Mouse (Mus musculus): ENCODE measurements around the gene Ddx27. TPM values are rescaled to one million over a fixed set of nuclear protein-coding genes. Genes with fewer than 3 reads are reported as not detected.
A peak's percentile ranks its signal among the peaks of the same experiment; 100 is the strongest.

Ddx27 gene
- polyA plus RNA-seq, 1 experiment from 2014 or later, result 78.8 TPM

GRCm38 (mm10) chr2:167058201-167058600 lies 43.2 kb downstream of the Ddx27 start:
- Histone ChIP-seq H3K9ac (0 out of 2 replicates have a peak overlapping the region, but pooled peaks have one; percentile 3), H3K9me3 (replicated peaks) (no peaks in the 10 kb centered on the region), H3K4me1 (peaks cover 67% of the 10 kb centered on the region), H3K4me2 (no peak overlapping the region), H3K27ac (no peak overlapping the region), H3K27me3 (replicated peaks) (no peaks in the 10 kb centered on the region), H3K4me3 (no peak overlapping the region), H3K36me3 (peaks cover 66% of the 10 kb centered on the region)
- ATAC-seq, result no peak
- 55% methylated on average over 3 of the region's 3 CpGs for WGBS (ENCODE audit: insufficient replicate concordance)

- Histone ChIP-seq H3K4me3 (no peak overlapping the region), H3K27ac (no peak overlapping the region), H3K9me3 (replicated peaks) (no peaks in the 10 kb centered on the region), H3K27me3 (replicated peaks) (no peaks in the 10 kb centered on the region), H3K4me2 (no peak overlapping the region), H3K9ac (0 out of 2 replicates have a peak overlapping the region, but pooled peaks have one; percentile 3), H3K4me1 (peaks cover 60% of the 10 kb centered on the region), H3K36me3 (peaks cover 65% of the 10 kb centered on the region)
- 80% methylated on average over 3 of the region's 3 CpGs for WGBS (ENCODE audit: insufficient replicate concordance)
- no peak for ATAC-seq
Measured at GRCm38 (mm10) chr2:167058814-167059387, 43.9 kb downstream of the Ddx27 start.

- no peaks in the 10 kb centered on the region for H3K27me3 ChIP-seq (replicated peaks)
- no peaks in the 10 kb centered on the region for H3K9me3 ChIP-seq (replicated peaks)
- no peak for ATAC-seq
- peak overlapping the region; percentile 52; the same call in 1 of the 2 replicates for H3K27ac ChIP-seq
- peak overlapping the region; percentile 89 for H3K4me2 ChIP-seq
- H3K4me3 ChIP-seq, result peak overlapping the region; percentile 84
- H3K36me3 ChIP-seq, result peaks cover 64% of the 10 kb centered on the region
- H3K4me1 ChIP-seq, result peaks cover 56% of the 10 kb centered on the region
- peak overlapping the region; percentile 94 for H3K9ac ChIP-seq
- 76% methylated on average over 8 of the region's 8 CpGs for WGBS (ENCODE audit: insufficient replicate concordance)
Measured at GRCm38 (mm10) chr2:167059536-167059935, 44.5 kb downstream of the Ddx27 start.

DNA sequence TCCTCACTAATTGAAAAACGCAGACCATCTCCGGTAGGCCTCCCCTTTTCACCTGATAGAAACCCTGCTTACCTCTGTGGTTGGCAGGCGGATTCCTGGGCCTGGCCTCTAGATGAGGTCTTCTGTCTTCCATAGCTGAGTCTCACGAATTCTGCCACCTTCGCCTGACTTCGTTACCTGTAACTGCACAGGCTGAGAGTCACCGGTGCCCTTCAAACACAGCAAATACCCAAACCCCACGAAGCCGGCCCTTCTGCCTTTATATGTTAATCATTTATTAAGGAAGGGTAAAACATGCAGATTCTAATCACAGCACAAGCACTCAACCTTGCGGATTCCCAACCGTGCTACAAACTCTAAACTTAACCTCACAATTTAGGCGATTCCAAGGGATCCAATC lies 45.0 kb downstream of the Ddx27 start:
- Histone ChIP-seq H3K36me3 (peaks cover 64% of the 10 kb centered on the region), H3K27ac (peak overlapping the region; percentile 67; the same call in 1 of the 2 replicates), H3K4me2 (peak overlapping the region; percentile 89), H3K4me1 (peaks cover 56% of the 10 kb centered on the region), H3K4me3 (peak overlapping the region; percentile 84), H3K27me3 (replicated peaks) (no peaks in the 10 kb centered on the region), H3K9ac (peak overlapping the region; percentile 94), H3K9me3 (replicated peaks) (no peaks in the 10 kb centered on the region)
- ATAC-seq, result no peak
- 78% methylated on average over 12 of the region's 12 CpGs for WGBS (ENCODE audit: insufficient replicate concordance)

GRCm38 (mm10) chr2:167060360-167060759 lies 45.4 kb downstream of the Ddx27 start:
- no peak for ATAC-seq
- H3K27me3 ChIP-seq (replicated peaks), result no peaks in the 10 kb centered on the region
- H3K4me1 ChIP-seq, result peaks cover 56% of the 10 kb centered on the region
- no peaks in the 10 kb centered on the region for H3K9me3 ChIP-seq (replicated peaks)
- H3K27ac ChIP-seq, result peak overlapping the region; percentile 67
- WGBS (ENCODE audit: insufficient replicate concordance), result 67% methylated on average over 3 of the region's 3 CpGs
- H3K4me3 ChIP-seq, result peak overlapping the region; percentile 84
- peak overlapping the region; percentile 94 for H3K9ac ChIP-seq
- H3K4me2 ChIP-seq, result peak overlapping the region; percentile 89
- peaks cover 64% of the 10 kb centered on the region for H3K36me3 ChIP-seq

- Histone ChIP-seq H3K4me1 (peaks cover 57% of the 10 kb centered on the region), H3K4me2 (peak overlapping the region; percentile 89), H3K27me3 (replicated peaks) (no peaks in the 10 kb centered on the region), H3K9ac (peak overlapping the region; percentile 94), H3K36me3 (peaks cover 64% of the 10 kb centered on the region), H3K4me3 (peak overlapping the region; percentile 84), H3K27ac (peak overlapping the region; percentile 67), H3K9me3 (replicated peaks) (no peaks in the 10 kb centered on the region)
- no peak for ATAC-seq
Measured at GRCm38 (mm10) chr2:167060761-167061160, 45.8 kb downstream of the Ddx27 start.

- no peak for ATAC-seq
- peaks cover 64% of the 10 kb centered on the region for H3K36me3 ChIP-seq
- H3K9me3 ChIP-seq (replicated peaks), result no peaks in the 10 kb centered on the region
- H3K27me3 ChIP-seq (replicated peaks), result no peaks in the 10 kb centered on the region
- H3K27ac ChIP-seq, result peak overlapping the region; percentile 95
- H3K9ac ChIP-seq, result peak overlapping the region; percentile 94
- H3K4me1 ChIP-seq, result peaks cover 54% of the 10 kb centered on the region
- H3K4me2 ChIP-seq, result peak overlapping the region; percentile 89
- H3K4me3 ChIP-seq, result peak overlapping the region; percentile 84
- 10% methylated on average over 11 of the region's 11 CpGs for WGBS (ENCODE audit: insufficient replicate concordance)
Measured at GRCm38 (mm10) chr2:167061381-167062034, 46.5 kb downstream of the Ddx27 start.

- H3K27me3 ChIP-seq (replicated peaks), result no peaks in the 10 kb centered on the region
- H3K36me3 ChIP-seq, result peaks cover 57% of the 10 kb centered on the region
- ATAC-seq, result peak; percentile 90
- H3K4me1 ChIP-seq, result peaks cover 62% of the 10 kb centered on the region
- H3K9ac ChIP-seq, result peak overlapping the region; percentile 94
- WGBS (ENCODE audit: insufficient replicate concordance), result under 1% methylated on average over 45 of the region's 60 CpGs
- H3K27ac ChIP-seq, result peak overlapping the region; percentile 95
- peak overlapping the region; percentile 84 for H3K4me3 ChIP-seq
- peak overlapping the region; percentile 89 for H3K4me2 ChIP-seq
- H3K9me3 ChIP-seq (replicated peaks), result no peaks in the 10 kb centered on the region
Measured at GRCm38 (mm10) chr2:167062497-167062911, 47.5 kb downstream of the Ddx27 start.

DNA sequence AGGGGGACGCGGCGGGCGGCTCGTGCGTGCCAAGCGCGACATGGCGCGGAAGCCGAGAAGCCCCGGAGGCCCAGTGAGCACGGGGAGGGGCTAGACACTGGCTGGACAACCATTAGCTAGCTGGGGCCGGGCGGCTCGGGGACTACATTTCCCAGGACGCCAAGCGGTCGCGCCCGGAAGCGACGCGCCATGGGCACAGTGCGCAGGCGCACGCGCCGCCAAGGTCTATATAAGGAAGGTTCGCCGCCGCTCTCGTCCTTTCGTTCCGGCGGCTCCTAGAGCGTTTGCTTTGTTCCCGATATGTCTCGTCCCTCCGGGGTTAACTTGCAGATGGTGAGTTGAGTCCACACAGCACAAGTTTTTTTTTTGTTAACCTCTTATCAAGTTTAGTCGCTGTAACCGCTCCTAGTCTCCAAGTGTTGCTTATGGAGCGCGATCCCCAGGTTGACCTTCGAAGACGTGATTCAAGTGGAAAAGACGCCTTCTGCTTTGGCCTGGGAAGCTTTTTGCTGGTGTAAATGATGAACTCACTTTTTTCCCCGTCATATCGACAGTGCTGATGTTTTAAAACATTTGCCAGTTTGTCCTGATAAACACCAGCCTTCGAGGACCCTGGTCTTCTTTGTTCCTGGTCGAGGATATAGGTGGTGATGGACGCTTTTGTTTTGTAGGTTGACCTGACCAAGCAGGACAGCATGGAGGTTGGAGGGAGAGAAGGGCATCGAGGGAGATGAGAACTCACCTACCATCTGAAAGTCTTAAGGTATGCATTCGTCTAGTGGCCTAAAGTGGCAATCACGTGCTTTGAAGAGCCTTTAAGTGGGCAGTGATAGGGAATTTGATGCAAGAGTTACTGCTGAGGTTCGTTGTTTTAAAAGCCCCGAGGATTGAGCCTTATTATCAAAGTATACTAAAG lies 48.2 kb downstream of the Ddx27 start, which contains the start of gene Znfx1:
Znfx1 (minus strand) TSS at position 51 of the 916 bp plus-strand sequence.
- peak; percentile 85 for ATAC-seq
- Histone ChIP-seq H3K27me3 (replicated peaks) (no peaks in the 10 kb centered on the region), H3K4me1 (peaks cover 64% of the 10 kb centered on the region)

DNA sequence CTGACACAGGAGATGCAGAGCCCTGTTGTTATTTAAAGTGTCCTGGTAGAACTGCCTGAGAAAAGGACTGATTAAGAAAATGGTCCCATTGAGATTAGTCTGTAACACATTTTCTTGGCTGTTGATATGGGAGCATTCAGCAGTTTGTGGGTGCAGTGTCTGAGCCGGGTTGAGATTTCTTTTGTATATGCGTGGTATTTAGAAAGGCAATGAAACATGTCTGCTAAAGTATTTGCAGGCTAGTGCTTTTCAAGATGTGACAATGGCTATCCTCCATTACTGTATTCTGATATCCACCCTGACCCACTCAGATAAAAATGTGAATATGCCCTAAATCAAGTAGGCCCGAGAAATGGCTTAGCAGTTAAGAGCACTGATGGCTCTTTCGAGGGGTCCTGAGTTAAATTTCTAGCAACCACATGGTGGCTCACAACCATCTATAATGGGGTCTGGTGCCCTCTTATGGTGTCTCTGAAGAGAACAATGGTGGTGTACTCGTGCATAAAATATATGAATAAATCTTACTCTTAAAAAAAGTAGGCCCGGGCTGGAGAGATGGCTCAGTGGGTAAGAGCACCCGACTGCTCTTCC lies 49.0 kb downstream of the Ddx27 start:
- Histone ChIP-seq H3K36me3 (peaks cover 42% of the 10 kb centered on the region), H3K27ac (peak overlapping the region; percentile 95), H3K4me1 (peaks cover 57% of the 10 kb centered on the region), H3K9me3 (replicated peaks) (no peaks in the 10 kb centered on the region), H3K27me3 (replicated peaks) (no peaks in the 10 kb centered on the region), H3K9ac (peak overlapping the region; percentile 94), H3K4me2 (peak overlapping the region; percentile 89), H3K4me3 (peak overlapping the region; percentile 84)
- under 1% methylated on average over 7 of the region's 7 CpGs for WGBS (ENCODE audit: insufficient replicate concordance)
- ATAC-seq, result no peak

More for the DNA sequence above, 48.2 kb downstream of the Ddx27 start, which contains the start of gene Znfx1:
- H3K4me2 ChIP-seq, result peak within 1 kb of the TSS; percentile 89
- H3K9ac ChIP-seq, result peak within 1 kb of the TSS; percentile 94
- peak within 1 kb of the TSS; percentile 95 for H3K27ac ChIP-seq
- H3K36me3 ChIP-seq, result peaks cover 50% of the 10 kb centered on the region
- peak within 1 kb of the TSS; percentile 84 for H3K4me3 ChIP-seq
- under 1% methylated on average over 57 of the region's 57 CpGs for WGBS (ENCODE audit: insufficient replicate concordance)
- no peaks in the 10 kb centered on the region for H3K9me3 ChIP-seq (replicated peaks)

DNA sequence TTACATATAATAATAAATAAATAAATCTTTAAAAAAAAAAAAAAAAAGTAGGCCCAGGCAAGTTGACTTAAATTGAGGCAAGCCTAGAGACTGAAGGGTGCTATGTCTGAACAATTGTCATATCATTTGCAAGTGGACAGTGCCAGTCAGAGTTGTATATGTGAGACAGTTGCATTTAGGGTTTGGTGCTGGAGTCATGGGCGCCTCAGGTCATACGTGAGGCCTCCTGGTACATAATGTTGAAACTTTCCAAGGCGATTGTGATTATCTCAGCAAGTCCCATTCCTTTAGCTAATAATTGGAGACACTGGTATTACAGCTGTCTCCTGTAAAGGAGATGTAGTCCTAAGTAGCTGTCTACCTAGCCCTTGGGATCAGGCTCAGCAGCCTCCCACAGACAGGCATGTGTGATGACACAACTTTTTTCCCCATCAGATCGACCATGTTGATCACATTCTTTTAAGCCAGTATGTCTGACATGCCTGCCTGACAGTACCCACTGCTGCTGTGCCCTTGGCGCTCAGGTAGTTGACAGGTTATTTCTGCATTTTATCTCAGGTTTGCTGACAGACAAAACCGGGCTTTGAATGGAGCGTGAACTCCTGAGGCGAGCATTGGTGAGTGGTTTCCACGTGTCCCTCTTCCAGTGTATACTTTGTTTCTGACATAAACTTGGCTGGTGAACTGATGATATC lies 49.8 kb downstream of the Ddx27 start:
- 8% methylated on average over 9 of the region's 9 CpGs for whole genome bisulfite sequencing (ENCODE audit: insufficient replicate concordance)
- Histone ChIP-seq H3K4me2 (peak overlapping the region; percentile 89), H3K9me3 (replicated peaks) (no peaks in the 10 kb centered on the region), H3K4me3 (peak overlapping the region; percentile 84), H3K9ac (peak overlapping the region; percentile 94), H3K4me1 (peaks cover 52% of the 10 kb centered on the region), H3K27me3 (replicated peaks) (no peaks in the 10 kb centered on the region), H3K36me3 (peaks cover 36% of the 10 kb centered on the region), H3K27ac (peak overlapping the region; percentile 95)
- ATAC-seq, result no peak
